Mouse (Mus musculus) liver, postnatal 0 days (tissue): ENCODE results near the gene Hs1bp3.

Experiments used
- CTCF ChIP-seq: sonication (generic); IDR thresholded peaks from 2 replicates; pipeline ENCODE4 v1.5.1; 2016; ENCODE audit warnings: antibody characterized with exemption, low read depth
- EP300 ChIP-seq: IDR thresholded peaks from 2 replicates; pipeline ENCODE4 v1.6.1; 2016; ENCODE audit warnings: antibody characterized with exemption, low read depth, mild to moderate bottlenecking

- TF ChIP-seq CTCF, result no peak
- TF ChIP-seq EP300, result no peak
These were observed 63.9 kb downstream of the Hs1bp3 start for GRCm38 (mm10) chr12:8377169-8377568.
